Comparison of ENCODE assay signal across 9 mouse cellular contexts in the genomic region with DNA sequence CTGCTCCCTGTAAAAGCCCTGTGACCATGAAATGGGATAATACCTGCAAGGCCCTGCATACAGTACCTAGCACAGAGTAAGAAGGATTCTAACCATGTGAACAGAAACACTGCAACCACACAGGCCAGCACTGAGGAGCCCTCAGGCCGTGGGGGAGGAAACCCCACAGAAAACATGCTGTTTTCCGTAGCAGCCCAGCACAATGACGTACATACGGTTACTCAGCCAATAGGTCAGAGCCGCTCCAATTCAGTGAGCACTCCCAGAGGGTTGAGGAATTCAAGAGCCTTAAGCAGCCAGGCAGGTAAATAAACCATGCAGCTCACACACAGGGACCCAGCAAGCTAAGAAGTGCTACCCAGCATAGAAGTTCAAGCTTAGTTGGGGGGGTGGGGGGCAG. TPM values are rescaled to one million over a fixed set of nuclear protein-coding genes. Genes with fewer than 3 reads are reported as not detected.
A peak's percentile ranks its signal among the peaks of the same experiment; 100 is the strongest.
DNase-seq lines count a peak whose midpoint lies in the region; ATAC-seq and TF ChIP-seq lines count a peak whose summit lies in the region.
"Had no signal": no experiment of that assay in that cellular context is flagged by ENCODE, and none has a peak within 500 bp of the region (broad histone marks: within the 10 kb centered on the region; RNA-seq: fewer than 3 reads in every experiment).

No protein-coding gene starts in this region.

- no peaks in the 10 kb centered on the region for H3K9me3 ChIP-seq in forebrain, embryonic 10.5 days
- H3K9me3 ChIP-seq in forebrain, embryonic 11.5 days (ENCODE audit: control insufficient read depth, low read length): no peaks in the 10 kb centered on the region
- no peaks in the 10 kb centered on the region for H3K9me3 ChIP-seq in stomach, embryonic 16.5 days (replicated peaks; ENCODE audit: control insufficient read depth, low read length)
- no peaks in the 10 kb centered on the region for H3K9me3 ChIP-seq in stomach, postnatal 0 days (ENCODE audit: control insufficient read depth, low read length)

- DNase-seq in forebrain, embryonic 10.5 days (ENCODE audit: extremely low spot score, low spot score): no peak
- no peak for DNase-seq in forebrain, embryonic 11.5 days (ENCODE audit: low spot score)
- no peak for DNase-seq in stomach, postnatal 0 days (ENCODE audit: low spot score)
- DNase-seq in lung, adult 18-20 months: peak; percentile 70 to 81
- DNase-seq in testis, postnatal 14 days (ENCODE audit: low spot score): no peak
- DNase-seq: right cerebral cortex, postnatal 14 days had no signal

- H3K27ac ChIP-seq in forebrain, embryonic 10.5 days: no peak overlapping the region
- H3K27ac ChIP-seq in forebrain, embryonic 11.5 days (ENCODE audit: low read depth, low read length): no peak overlapping the region
- no peak overlapping the region for H3K27ac ChIP-seq in stomach, embryonic 16.5 days (ENCODE audit: low read length)
- no peak overlapping the region for H3K27ac ChIP-seq in stomach, postnatal 0 days (replicated peaks)
- peak overlapping the region; percentile 55 for H3K27ac ChIP-seq in olfactory bulb, adult 2 months (ENCODE audit: insufficient read depth, low read depth, low read length)

- H3K4me1 ChIP-seq in forebrain, embryonic 10.5 days: peaks cover 86% of the 10 kb centered on the region
- peaks cover 17% of the 10 kb centered on the region for H3K4me1 ChIP-seq in forebrain, embryonic 11.5 days (replicated peaks; ENCODE audit: control insufficient read depth, insufficient read depth, low read length)
- H3K4me1 ChIP-seq in stomach, embryonic 16.5 days (ENCODE audit: control insufficient read depth, insufficient read depth, low read length): peaks cover 50% of the 10 kb centered on the region
- H3K4me1 ChIP-seq in stomach, postnatal 0 days (replicated peaks; ENCODE audit: control insufficient read depth, insufficient read depth): peaks cover 2% of the 10 kb centered on the region; the same call in 1 of the 2 replicates
- peaks cover 68% of the 10 kb centered on the region for H3K4me1 ChIP-seq in olfactory bulb, adult 2 months (ENCODE audit: control insufficient read depth, insufficient read depth, low read length)

- peaks cover 32% of the 10 kb centered on the region for H3K27me3 ChIP-seq in forebrain, embryonic 10.5 days (ENCODE audit: poor library complexity, severe bottlenecking)
- no peaks in the 10 kb centered on the region; the same call in 1 of the 2 replicates for H3K27me3 ChIP-seq in forebrain, embryonic 11.5 days (ENCODE audit: control insufficient read depth, insufficient read depth, low read length)
- H3K27me3 ChIP-seq in stomach, embryonic 16.5 days (ENCODE audit: control insufficient read depth, insufficient read depth, low read length): no peaks in the 10 kb centered on the region
- H3K27me3 ChIP-seq in stomach, postnatal 0 days (ENCODE audit: control insufficient read depth, insufficient read depth, low read length): no peaks in the 10 kb centered on the region

- no peak for TF ChIP-seq EP300 in stomach, postnatal 0 days (optimal IDR thresholded peaks at IDR 0.05)

- WGBS in forebrain, embryonic 10.5 days: 55% methylated on average over 5 of the region's 5 CpGs
- WGBS in forebrain, embryonic 11.5 days: 64% methylated on average over 5 of the region's 5 CpGs
- WGBS in stomach, embryonic 16.5 days: 46% methylated on average over 5 of the region's 5 CpGs
- 52% methylated on average over 5 of the region's 5 CpGs for WGBS in stomach, postnatal 0 days
- 11% methylated on average over 5 of the region's 5 CpGs for WGBS in olfactory bulb, adult 2 months

- peaks cover 17% of the 10 kb centered on the region for H3K36me3 ChIP-seq in forebrain, embryonic 10.5 days (replicated peaks)
- no peaks in the 10 kb centered on the region; the same call in 1 of the 2 replicates for H3K36me3 ChIP-seq in forebrain, embryonic 11.5 days (ENCODE audit: control insufficient read depth, insufficient read depth, low read length)
- no peaks in the 10 kb centered on the region for H3K36me3 ChIP-seq in stomach, embryonic 16.5 days (ENCODE audit: control insufficient read depth, insufficient read depth, low read length)
- H3K36me3 ChIP-seq in stomach, postnatal 0 days (ENCODE audit: control insufficient read depth, insufficient read depth, low read length): no peaks in the 10 kb centered on the region

- no peak for TF ChIP-seq CTCF in stomach, postnatal 0 days (IDR thresholded peaks at IDR 0.05; ENCODE audit: low read depth)
- TF ChIP-seq CTCF in olfactory bulb, adult 2 months (IDR thresholded peaks at IDR 0.05; ENCODE audit: insufficient read depth, low read depth, low read length): no peak

- ATAC-seq in forebrain, embryonic 11.5 days (replicated peaks; ENCODE audit: low FRiP score): no peak
- ATAC-seq in stomach, embryonic 16.5 days (ENCODE audit: insufficient read depth, low FRiP score): no peak
- ATAC-seq in stomach, postnatal 0 days (ENCODE audit: low FRiP score, low TSS enrichment): no peak
- ATAC-seq in CD4-positive, CD25-positive, alpha-beta regulatory T cell, adult 4 months: no peak

- H3K4me3 ChIP-seq in forebrain, embryonic 10.5 days: peak overlapping the region; percentile 95; the same call in 1 of the 2 replicates
- no peak overlapping the region for H3K4me3 ChIP-seq in forebrain, embryonic 11.5 days (ENCODE audit: low read depth, low read length)
- H3K4me3 ChIP-seq in stomach, embryonic 16.5 days (replicated peaks; ENCODE audit: low read length): no peak overlapping the region
- no peak overlapping the region for H3K4me3 ChIP-seq in stomach, postnatal 0 days (ENCODE audit: low read depth, low read length)
- peak overlapping the region; percentile 31 for H3K4me3 ChIP-seq in olfactory bulb, adult 2 months (ENCODE audit: insufficient read depth, low read depth, low read length)

- no peak overlapping the region for H3K4me2 ChIP-seq in forebrain, embryonic 11.5 days (ENCODE audit: low read depth, low read length, severe bottlenecking)
- no peak overlapping the region for H3K4me2 ChIP-seq in stomach, embryonic 16.5 days (ENCODE audit: low read depth, low read length)
- H3K4me2 ChIP-seq in stomach, postnatal 0 days (replicated peaks; ENCODE audit: low read depth): no peak overlapping the region

- no peak overlapping the region for H3K9ac ChIP-seq in forebrain, embryonic 11.5 days (ENCODE audit: low read length)
- H3K9ac ChIP-seq in stomach, embryonic 16.5 days (ENCODE audit: low read length): peak overlapping the region; percentile 7; the same call in 1 of the 2 replicates
- no peak overlapping the region for H3K9ac ChIP-seq in stomach, postnatal 0 days (ENCODE audit: low read length)

- TF ChIP-seq POLR2A in olfactory bulb, adult 2 months (IDR thresholded peaks at IDR 0.05; ENCODE audit: insufficient read depth, low read depth, low read length): no peak

RNA-seq across cellular contexts. Expression of a gene that starts 2.4 kb away (rescaled TPM):
- polyA plus RNA-seq in forebrain, embryonic 10.5 days (2016; fragmentation: Nextera tagmentation; extraction: Ambion mirVana): 83.7 and 86.4 TPM in 2 replicates
- polyA plus RNA-seq in forebrain, embryonic 11.5 days (2014; fragmentation: Nextera tagmentation; extraction: Ambion mirVana): 95.4 and 108 TPM in 2 replicates
- 56.0 and 59.1 TPM in 2 replicates for polyA plus RNA-seq in stomach, embryonic 16.5 days (2015; fragmentation: Nextera tagmentation; extraction: Ambion mirVana)
- polyA plus RNA-seq in stomach, postnatal 0 days (2015; fragmentation: Nextera tagmentation; extraction: Ambion mirVana): 21.2 and 22.6 TPM in 2 replicates
- 231 TPM in 1 of 2 replicates, not detected in the other for polyA plus RNA-seq in olfactory bulb, adult 2 months (2012; ENCODE audit: insufficient read depth, insufficient read length, low replicate concordance, missing spikeins)
- 10 to 100 TPM; 37.2 to 65.4 TPM for polyA plus RNA-seq in CD4-positive, CD25-positive, alpha-beta regulatory T cell, adult 4 months (2017; shearing (Covaris generic))

RNA-seq across cellular contexts. Expression of a gene that starts 36.3 kb away (rescaled TPM):
- polyA plus RNA-seq in forebrain, embryonic 10.5 days (2016; fragmentation: Nextera tagmentation; extraction: Ambion mirVana): 74.9 and 75.4 TPM in 2 replicates
- polyA plus RNA-seq in forebrain, embryonic 11.5 days (2014; fragmentation: Nextera tagmentation; extraction: Ambion mirVana): 54.3 and 62.7 TPM in 2 replicates
- 67.3 and 68.9 TPM in 2 replicates for polyA plus RNA-seq in stomach, embryonic 16.5 days (2015; fragmentation: Nextera tagmentation; extraction: Ambion mirVana)
- polyA plus RNA-seq in stomach, postnatal 0 days (2015; fragmentation: Nextera tagmentation; extraction: Ambion mirVana): 38.5 and 39.3 TPM in 2 replicates
- polyA plus RNA-seq in olfactory bulb, adult 2 months (2012; ENCODE audit: insufficient read depth, insufficient read length, low replicate concordance, missing spikeins): not detected in 2 replicates
- 10 to 100 TPM; 39.2 to 59.8 TPM for polyA plus RNA-seq in CD4-positive, CD25-positive, alpha-beta regulatory T cell, adult 4 months (2017; shearing (Covaris generic))

RNA-seq across cellular contexts. Expression of a gene that starts 44.6 kb away (rescaled TPM):
- 4.7 and 4.9 TPM in 2 replicates for polyA plus RNA-seq in forebrain, embryonic 10.5 days (2016; fragmentation: Nextera tagmentation; extraction: Ambion mirVana)
- polyA plus RNA-seq in forebrain, embryonic 11.5 days (2014; fragmentation: Nextera tagmentation; extraction: Ambion mirVana): 4.7 and 5.8 TPM in 2 replicates
- polyA plus RNA-seq in stomach, embryonic 16.5 days (2015; fragmentation: Nextera tagmentation; extraction: Ambion mirVana): 0.64 and 0.87 TPM in 2 replicates
- polyA plus RNA-seq in stomach, postnatal 0 days (2015; fragmentation: Nextera tagmentation; extraction: Ambion mirVana): 0.05 and 0.23 TPM in 2 replicates
- polyA plus RNA-seq in olfactory bulb, adult 2 months (2012; ENCODE audit: insufficient read depth, insufficient read length, low replicate concordance, missing spikeins): not detected in 2 replicates
- polyA plus RNA-seq in CD4-positive, CD25-positive, alpha-beta regulatory T cell, adult 4 months (2017; shearing (Covaris generic)): not detected

Comparison
In these comparisons a context has a peak if more than half of its experiments do, and no peak if none do; other contexts are left out.
1. H3K4me3 ChIP-seq: peak in forebrain, embryonic 10.5 days (single experiment) and olfactory bulb, adult 2 months (single experiment); none in forebrain, embryonic 11.5 days (single experiment), stomach, embryonic 16.5 days (single experiment) and stomach, postnatal 0 days (single experiment).
2. DNase-seq: peak in lung, adult 18-20 months (2 of 2); none in forebrain, embryonic 10.5 days (single experiment), forebrain, embryonic 11.5 days (single experiment), stomach, postnatal 0 days (single experiment) and testis, postnatal 14 days (single experiment).
3. RNA of a gene that starts 36.3 kb away (polyA plus RNA-seq): 74.9 to 75.4 TPM in forebrain, embryonic 10.5 days, 67.3 to 68.9 TPM in stomach, embryonic 16.5 days, 39.2 to 59.8 TPM in CD4-positive, CD25-positive, alpha-beta regulatory T cell, adult 4 months, 54.3 to 62.7 TPM in forebrain, embryonic 11.5 days and 38.5 to 39.3 TPM in stomach, postnatal 0 days; not detected in olfactory bulb, adult 2 months; every median in the first group is over 10 times any median in the second.